In genomic region chr12:118376521-118377493, GRCm38 (mm10) we compare ENCODE assay signal across 11 mouse cellular contexts.
DNase-seq lines count a peak whose midpoint lies in the region; ATAC-seq and TF ChIP-seq lines count a peak whose summit lies in the region.
"Had no signal": no experiment of that assay in that cellular context is flagged by ENCODE, and none has a peak within 500 bp of the region (broad histone marks: within the 10 kb centered on the region; RNA-seq: fewer than 3 reads in every experiment).

No protein-coding gene starts in this region.

- no peaks in the 10 kb centered on the region for H3K27me3 ChIP-seq in lung, postnatal 0 days (replicated peaks; ENCODE audit: insufficient read depth, low read length)

- TF ChIP-seq EP300 in lung, postnatal 0 days (IDR thresholded peaks at IDR 0.05), result no peak

- no peaks in the 10 kb centered on the region for H3K36me3 ChIP-seq in lung, postnatal 0 days (ENCODE audit: insufficient read depth, low read length)

- no peak overlapping the region for H3K4me3 ChIP-seq in lung, postnatal 0 days (ENCODE audit: low read depth, low read length)

- no peaks in the 10 kb centered on the region for H3K4me1 ChIP-seq in lung, postnatal 0 days (ENCODE audit: insufficient read depth, low read depth, low read length)

- WGBS in lung, postnatal 0 days, result 55% methylated on average over 14 of the region's 14 CpGs

- no peak overlapping the region for H3K4me2 ChIP-seq in lung, postnatal 0 days (replicated peaks; ENCODE audit: low read depth, low read length)
- H3K4me2 ChIP-seq: heart, embryonic 11.5 days had no signal

- no peak for TF ChIP-seq CTCF in lung, postnatal 0 days (IDR thresholded peaks at IDR 0.05)

- H3K9ac ChIP-seq in lung, postnatal 0 days (replicated peaks; ENCODE audit: low read depth), result no peak overlapping the region

- H3K9me3 ChIP-seq in lung, postnatal 0 days (ENCODE audit: low read length), result no peaks in the 10 kb centered on the region

- ATAC-seq in activated CD4-positive, CD25-positive, alpha-beta regulatory T cell, adult 4 months, result peak; percentile 77
- peak; percentile 38; the same call in 1 of the 2 replicates for ATAC-seq in lung, postnatal 0 days
- ATAC-seq: midbrain, embryonic 16.5 days had no signal

- peak; percentile 9 for DNase-seq in embryo, embryonic 10 days (ENCODE audit: low spot score)
- no peak for DNase-seq in embryo, embryonic 9.5 days (ENCODE audit: extremely low spot score)
- peak; percentile 7 for DNase-seq in lung, postnatal 0 days (ENCODE audit: low spot score)
- peak; percentile 10 to 66 for DNase-seq in spleen, postnatal 10 days (ENCODE audit: low spot score in 2 of 2)
- no peak for DNase-seq in right cerebral cortex, postnatal 4 days
- no peak for DNase-seq in adrenal gland, adult 18-20 months (ENCODE audit: low spot score in 2 of 2)
- no peak for DNase-seq in gastrocnemius, postnatal 4 days (ENCODE audit: low spot score in 2 of 2)
- DNase-seq: adrenal gland, postnatal 25 days had no signal

- H3K27ac ChIP-seq in lung, postnatal 0 days (ENCODE audit: low read length), result no peak overlapping the region

Comparison
In these comparisons a context has a peak if more than half of its experiments do, and no peak if none do; other contexts are left out.
1. DNase-seq: peak in embryo, embryonic 10 days (single experiment), lung, postnatal 0 days (single experiment) and spleen, postnatal 10 days (2 of 2); none in embryo, embryonic 9.5 days (single experiment), right cerebral cortex, postnatal 4 days (single experiment), adrenal gland, adult 18-20 months (0 of 2) and gastrocnemius, postnatal 4 days (0 of 2).